Mouse (Mus musculus): ENCODE results near the gene Casc4. TPM values are rescaled to one million over a fixed set of nuclear protein-coding genes. Genes with fewer than 3 reads are reported as not detected.
"Not testable (repeated sequence)": the region's sequence is repeated elsewhere in the genome, so short reads cannot be mapped to it uniquely, and the experiment has no call there.

The Casc4 gene
- polyA plus RNA-seq, 1 experiment from 2014 or later = 14.5 TPM

DNA sequence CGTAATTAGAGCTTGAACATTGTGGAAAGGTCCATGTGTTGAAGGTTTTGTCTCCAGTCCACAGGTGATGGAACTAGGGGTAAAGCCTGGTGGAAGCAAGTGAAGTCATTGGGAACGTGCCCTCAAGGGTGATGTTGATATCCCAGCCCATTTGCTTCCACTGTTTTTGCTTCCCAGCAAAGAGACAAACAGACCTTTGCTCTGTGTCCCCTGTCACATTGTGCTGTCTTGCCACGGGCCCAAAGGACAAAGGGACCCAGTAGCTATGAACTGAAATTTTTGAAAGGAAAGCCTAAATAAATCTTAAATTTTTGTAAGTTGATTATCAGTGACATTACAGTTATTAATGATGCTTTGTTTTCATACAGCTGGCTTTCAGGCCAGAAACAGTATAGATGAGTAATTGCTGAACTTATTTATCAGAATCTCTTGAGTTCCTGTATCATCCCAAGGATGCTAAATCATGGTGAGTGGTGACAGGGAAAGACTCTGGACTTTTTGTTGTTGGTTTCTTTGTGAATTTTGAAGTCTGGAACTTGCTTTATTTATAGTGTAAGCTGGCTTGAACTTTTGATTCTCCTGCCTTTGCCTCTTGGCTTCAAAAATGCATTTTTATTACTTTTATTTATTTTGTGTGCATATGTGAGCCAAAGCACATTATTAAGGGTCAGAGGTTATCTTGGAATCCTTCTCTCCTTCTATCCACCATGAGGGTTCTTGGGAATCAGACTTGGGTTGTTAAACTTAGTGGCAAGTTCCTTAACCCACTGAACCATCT is 22.1 kb downstream of the Casc4 start:
- H3K36me3 ChIP-seq (ENCODE audit: control insufficient read depth, insufficient read depth, low read length) = no peaks in the 10 kb centered on the region
- H3K27me3 ChIP-seq (ENCODE audit: control insufficient read depth, insufficient read depth, low read length) = no peaks in the 10 kb centered on the region
- no peak for ATAC-seq (ENCODE audit: insufficient read depth, low FRiP score)
- no peak overlapping the region for H3K9ac ChIP-seq (ENCODE audit: low read length)
- no peaks in the 10 kb centered on the region for H3K9me3 ChIP-seq (replicated peaks; ENCODE audit: control insufficient read depth, low read length)
- H3K27ac ChIP-seq (ENCODE audit: low read length) = no peak overlapping the region
- H3K4me3 ChIP-seq (replicated peaks; ENCODE audit: low read length) = no peak overlapping the region
- 72% methylated on average over 3 of the region's 3 CpGs for WGBS
- no peak overlapping the region for H3K4me2 ChIP-seq (ENCODE audit: low read depth, low read length)
- no peaks in the 10 kb centered on the region for H3K4me1 ChIP-seq (ENCODE audit: control insufficient read depth, insufficient read depth, low read length)

GRCm38 (mm10) chr2:121895261-121895660 is 28.5 kb downstream of the Casc4 start:
- ATAC-seq (ENCODE audit: insufficient read depth, low FRiP score) = no peak
- Histone ChIP-seq H3K4me1 (ENCODE audit: control insufficient read depth, insufficient read depth, low read length) (no peaks in the 10 kb centered on the region), H3K9me3 (replicated peaks; ENCODE audit: control insufficient read depth, low read length) (no peaks in the 10 kb centered on the region), H3K27ac (ENCODE audit: low read length) (no peak overlapping the region), H3K4me2 (ENCODE audit: low read depth, low read length) (no peak overlapping the region), H3K36me3 (ENCODE audit: control insufficient read depth, insufficient read depth, low read length) (no peaks in the 10 kb centered on the region), H3K27me3 (ENCODE audit: control insufficient read depth, insufficient read depth, low read length) (no peaks in the 10 kb centered on the region), H3K9ac (ENCODE audit: low read length) (no peak overlapping the region), H3K4me3 (replicated peaks; ENCODE audit: low read length) (no peak overlapping the region)
- 78% methylated on average over 2 of the region's 2 CpGs for WGBS

- Histone ChIP-seq H3K4me3 (replicated peaks; ENCODE audit: low read length) (no peak overlapping the region), H3K27ac (ENCODE audit: low read length) (no peak overlapping the region), H3K27me3 (ENCODE audit: control insufficient read depth, insufficient read depth, low read length) (no peaks in the 10 kb centered on the region), H3K9me3 (replicated peaks; ENCODE audit: control insufficient read depth, low read length) (no peaks in the 10 kb centered on the region), H3K9ac (ENCODE audit: low read length) (no peak overlapping the region), H3K4me2 (ENCODE audit: low read depth, low read length) (no peak overlapping the region), H3K4me1 (ENCODE audit: control insufficient read depth, insufficient read depth, low read length) (no peaks in the 10 kb centered on the region), H3K36me3 (ENCODE audit: control insufficient read depth, insufficient read depth, low read length) (no peaks in the 10 kb centered on the region)
- ATAC-seq (ENCODE audit: insufficient read depth, low FRiP score) = no peak
- 69% methylated on average over 1 of the region's 1 CpGs for WGBS
These were observed 30.1 kb downstream of the Casc4 start for GRCm38 (mm10) chr2:121896825-121897224.

DNA sequence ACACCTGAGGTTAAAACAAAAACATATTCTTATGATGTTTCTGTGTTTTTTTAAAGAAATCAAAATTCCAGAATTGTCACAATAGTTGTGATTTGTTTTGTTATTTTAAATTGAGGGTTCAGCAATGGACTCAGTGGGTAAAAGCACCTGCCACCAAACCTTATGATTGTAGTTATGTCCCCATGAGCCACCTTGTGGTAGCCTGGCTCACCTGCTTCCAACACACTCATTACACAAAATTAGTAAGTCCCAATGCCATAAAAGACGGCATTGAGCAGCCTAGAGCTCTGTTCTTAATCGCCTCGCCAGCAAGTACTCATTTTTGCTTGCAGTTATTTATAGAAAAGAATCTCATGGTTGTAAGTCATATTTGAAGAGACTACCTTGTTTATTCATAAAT is 43.2 kb downstream of the Casc4 start:
- no peak overlapping the region for H3K4me2 ChIP-seq (ENCODE audit: low read depth, low read length)
- H3K9ac ChIP-seq (ENCODE audit: low read length) = no peak overlapping the region
- H3K27ac ChIP-seq (ENCODE audit: low read length) = no peak overlapping the region
- no peaks in the 10 kb centered on the region for H3K27me3 ChIP-seq (ENCODE audit: control insufficient read depth, insufficient read depth, low read length)
- H3K4me3 ChIP-seq (replicated peaks; ENCODE audit: low read length) = no peak overlapping the region
- no peak for ATAC-seq (ENCODE audit: insufficient read depth, low FRiP score)
- WGBS = 75% methylated on average over 3 of the region's 3 CpGs
- H3K9me3 ChIP-seq (replicated peaks; ENCODE audit: control insufficient read depth, low read length) = no peaks in the 10 kb centered on the region
- no peaks in the 10 kb centered on the region for H3K36me3 ChIP-seq (ENCODE audit: control insufficient read depth, insufficient read depth, low read length)
- no peaks in the 10 kb centered on the region for H3K4me1 ChIP-seq (ENCODE audit: control insufficient read depth, insufficient read depth, low read length)

GRCm38 (mm10) chr2:121916047-121916970 is 49.5 kb downstream of the Casc4 start:
- Histone ChIP-seq H3K9me3 (replicated peaks; ENCODE audit: control insufficient read depth, low read length) (no peaks in the 10 kb centered on the region), H3K4me1 (ENCODE audit: control insufficient read depth, insufficient read depth, low read length) (no peaks in the 10 kb centered on the region), H3K36me3 (ENCODE audit: control insufficient read depth, insufficient read depth, low read length) (no peaks in the 10 kb centered on the region), H3K27me3 (ENCODE audit: control insufficient read depth, insufficient read depth, low read length) (no peaks in the 10 kb centered on the region), H3K4me3 (replicated peaks; ENCODE audit: low read length) (no peak overlapping the region), H3K27ac (ENCODE audit: low read length) (no peak overlapping the region), H3K9ac (ENCODE audit: low read length) (no peak overlapping the region), H3K4me2 (ENCODE audit: low read depth, low read length) (no peak overlapping the region)
- WGBS = 81% methylated on average over 5 of the region's 5 CpGs
- no peak for ATAC-seq (ENCODE audit: insufficient read depth, low FRiP score)

DNA sequence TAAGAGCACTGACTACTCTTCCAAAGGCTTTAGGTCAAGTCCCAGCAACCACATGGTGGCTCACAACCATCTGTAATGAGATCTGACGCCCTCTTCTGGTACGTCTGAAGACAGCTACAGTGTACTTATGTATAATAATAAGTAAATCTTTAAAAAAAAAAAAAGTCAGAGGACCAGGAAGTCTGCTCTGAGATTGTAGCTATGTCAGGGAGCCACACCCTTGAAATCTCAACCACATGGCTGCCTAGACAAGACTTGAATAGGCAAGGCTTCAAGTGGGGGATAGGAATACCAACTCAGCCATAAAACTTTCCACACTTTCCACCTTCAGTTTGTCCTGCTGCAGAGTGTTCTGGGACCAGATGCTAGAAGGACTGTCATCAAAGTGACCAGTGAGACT is 70.9 kb downstream of the Casc4 start:
- not testable (repeated sequence) for H3K9me3 ChIP-seq (replicated peaks; ENCODE audit: control insufficient read depth, low read length); H3K4me3 ChIP-seq (replicated peaks; ENCODE audit: low read length); ATAC-seq (ENCODE audit: insufficient read depth, low FRiP score); H3K4me1 ChIP-seq (ENCODE audit: control insufficient read depth, insufficient read depth, low read length); H3K27me3 ChIP-seq (ENCODE audit: control insufficient read depth, insufficient read depth, low read length); H3K9ac ChIP-seq (ENCODE audit: low read length); H3K4me2 ChIP-seq (ENCODE audit: low read depth, low read length); H3K36me3 ChIP-seq (ENCODE audit: control insufficient read depth, insufficient read depth, low read length); H3K27ac ChIP-seq (ENCODE audit: low read length)
- WGBS = 70% methylated on average over 2 of the region's 2 CpGs

GRCm38 (mm10) chr2:121943364-121943763 is 76.6 kb downstream of the Casc4 start:
- H3K36me3 ChIP-seq (ENCODE audit: control insufficient read depth, insufficient read depth, low read length) = no peaks in the 10 kb centered on the region
- ATAC-seq (ENCODE audit: insufficient read depth, low FRiP score) = no peak
- H3K9me3 ChIP-seq (replicated peaks; ENCODE audit: control insufficient read depth, low read length) = no peaks in the 10 kb centered on the region
- no peak overlapping the region for H3K4me2 ChIP-seq (ENCODE audit: low read depth, low read length)
- H3K9ac ChIP-seq (ENCODE audit: low read length) = no peak overlapping the region
- no peak overlapping the region for H3K4me3 ChIP-seq (replicated peaks; ENCODE audit: low read length)
- 79% methylated on average over 3 of the region's 3 CpGs for WGBS
- no peak overlapping the region for H3K27ac ChIP-seq (ENCODE audit: low read length)
- no peaks in the 10 kb centered on the region for H3K27me3 ChIP-seq (ENCODE audit: control insufficient read depth, insufficient read depth, low read length)
- H3K4me1 ChIP-seq (ENCODE audit: control insufficient read depth, insufficient read depth, low read length) = no peaks in the 10 kb centered on the region

GRCm38 (mm10) chr2:121954971-121955656 is 88.3 kb downstream of the Casc4 start:
- 12% methylated on average over 10 of the region's 10 CpGs for WGBS
- Histone ChIP-seq H3K4me1 (ENCODE audit: control insufficient read depth, insufficient read depth, low read length) (peaks cover 15% of the 10 kb centered on the region), H3K27me3 (ENCODE audit: control insufficient read depth, insufficient read depth, low read length) (no peaks in the 10 kb centered on the region), H3K9ac (ENCODE audit: low read length) (peak overlapping the region; percentile 97), H3K4me3 (replicated peaks; ENCODE audit: low read length) (peak overlapping the region; percentile 98), H3K27ac (ENCODE audit: low read length) (peak overlapping the region; percentile 97), H3K4me2 (ENCODE audit: low read depth, low read length) (peak overlapping the region; percentile 70), H3K36me3 (ENCODE audit: control insufficient read depth, insufficient read depth, low read length) (no peaks in the 10 kb centered on the region), H3K9me3 (replicated peaks; ENCODE audit: control insufficient read depth, low read length) (no peaks in the 10 kb centered on the region)
- no peak for ATAC-seq (ENCODE audit: insufficient read depth, low FRiP score)

Data from stomach, embryonic 16.5 days (tissue).